Mouse (Mus musculus) CH12.LX (cell line): ENCODE results near the gene Zfp771. TPM values are rescaled to one million over a fixed set of nuclear protein-coding genes. Genes with fewer than 3 reads are reported as not detected.

Experiments used
- DNase-seq: peaks from one replicate; pipeline ENCODE4 v3.0.0-alpha.2; 2013; ENCODE audit errors: extremely low read depth
- H3K27ac ChIP-seq: 2 replicates; pipeline ENCODE4 v1.5.1; 2012; ENCODE audit warnings: low read depth, mild to moderate bottlenecking, control low read depth, moderate library complexity; ENCODE audit not compliant: insufficient read depth
- H3K27me3 ChIP-seq: replicated peaks from 2 replicates; pipeline ENCODE3; 2012; ENCODE audit warnings: inconsistent platforms
- H3K36me3 ChIP-seq, 2 experiments: replicated peaks in 1 of 2; 2 replicates each; pipeline versions ENCODE3 to v1.6.1; 2012; ENCODE audit warnings: inconsistent platforms in 1 of 2, low read length in 1 of 2, mild to moderate bottlenecking in 1 of 2, mixed read lengths in 1 of 2, moderate library complexity in 1 of 2; ENCODE audit not compliant: control insufficient read depth in 1 of 2, insufficient read depth in 1 of 2
- H3K4me1 ChIP-seq, 2 experiments: 2 replicates each; pipeline ENCODE4 v1.6.1; 2012; ENCODE audit warnings: inconsistent platforms in 1 of 2, moderate library complexity in 1 of 2; ENCODE audit not compliant: insufficient read depth in 2 of 2, control insufficient read depth in 1 of 2
- H3K4me2 ChIP-seq: 2 replicates; pipeline ENCODE4 v1.6.1; 2012; ENCODE audit warnings: low read depth, mild to moderate bottlenecking, control low read depth; ENCODE audit not compliant: poor library complexity, insufficient read depth, severe bottlenecking
- H3K4me3 ChIP-seq, 3 experiments: fragments of 150-350 bp in 1 of 3; sonication (generic) in 1 of 3; replicated peaks in 1 of 3; 2 replicates each; pipeline versions ENCODE3 to v1.5.1; 2011 to 2012; ENCODE audit warnings: low read depth in 2 of 3, low read length in 2 of 3, mild to moderate bottlenecking in 2 of 3, moderate library complexity in 2 of 3, control low read depth in 1 of 3, improper control_type of control experiment in 1 of 3, inconsistent platforms in 1 of 3, mixed read lengths in 1 of 3; ENCODE audit not compliant: poor library complexity in 1 of 3
- H3K79me2 ChIP-seq: replicated peaks from 2 replicates; pipeline ENCODE4 v1.6.1; 2012; ENCODE audit warnings: mild to moderate bottlenecking, moderate library complexity; ENCODE audit not compliant: control insufficient read depth, poor library complexity, insufficient read depth, severe bottlenecking; ENCODE audit errors: extremely low read depth
- H3K9ac ChIP-seq: 2 replicates; pipeline ENCODE4 v1.6.1; 2012; ENCODE audit warnings: low read depth, mild to moderate bottlenecking, control low read depth, moderate library complexity; ENCODE audit not compliant: insufficient read depth
- H3K9me3 ChIP-seq: replicated peaks from 2 replicates; pipeline ENCODE3; 2012; ENCODE audit warnings: low read length, inconsistent platforms, mixed read lengths
- BHLHE40 ChIP-seq: IDR thresholded peaks from 2 replicates; pipeline ENCODE4 v1.6.1; 2011; ENCODE audit warnings: mild to moderate bottlenecking, low read depth, low read length, improper control_type of control experiment
- CHD1 ChIP-seq: IDR thresholded peaks from 2 replicates; pipeline ENCODE4 v1.6.1; 2012; ENCODE audit warnings: low read depth, low read length, improper control_type of control experiment, inconsistent platforms
- CHD2 ChIP-seq: IDR thresholded peaks from 2 replicates; pipeline ENCODE4 v1.6.1; 2011; ENCODE audit warnings: low read length, improper control_type of control experiment
- CTCF ChIP-seq, 2 experiments: IDR thresholded peaks in 1 of 2; conservative IDR thresholded peaks in 1 of 2; 2 replicates each; pipeline ENCODE4 v1.5.1; 2011 to 2012; ENCODE audit warnings: low read depth in 2 of 2, low read length in 2 of 2, improper control_type of control experiment in 1 of 2, inconsistent platforms in 1 of 2, mild to moderate bottlenecking in 1 of 2, moderate library complexity in 1 of 2
- E2F4 ChIP-seq: IDR thresholded peaks from 2 replicates; pipeline ENCODE4 v1.6.1; 2011; ENCODE audit warnings: low read depth, low read length, improper control_type of control experiment; ENCODE audit not compliant: insufficient replicate concordance
- ELF1 ChIP-seq: IDR thresholded peaks from 2 replicates; pipeline ENCODE4 v1.6.1; 2014; ENCODE audit warnings: low read depth, mild to moderate bottlenecking, inconsistent platforms, low read length, improper control_type of control experiment
- EP300 ChIP-seq: IDR thresholded peaks from 2 replicates; pipeline ENCODE4 v1.6.1; 2011; ENCODE audit warnings: low read length, improper control_type of control experiment
- HCFC1 ChIP-seq: IDR thresholded peaks from 2 replicates; pipeline ENCODE4 v1.6.1; 2012; ENCODE audit warnings: low read depth, mild to moderate bottlenecking, inconsistent platforms, low read length, improper control_type of control experiment
- IRF4 ChIP-seq: IDR thresholded peaks from 2 replicates; pipeline ENCODE4 v1.6.1; 2014; ENCODE audit warnings: low read depth, mild to moderate bottlenecking, inconsistent platforms, low read length, improper control_type of control experiment
- JUN ChIP-seq: IDR thresholded peaks from 2 replicates; pipeline ENCODE4 v1.6.1; 2011; ENCODE audit warnings: low read depth, mild to moderate bottlenecking, low read length, improper control_type of control experiment, moderate library complexity; ENCODE audit not compliant: insufficient read depth
- JUND ChIP-seq: conservative IDR thresholded peaks from 2 replicates; pipeline ENCODE4 v1.6.1; 2011; ENCODE audit warnings: low read depth, low read length, improper control_type of control experiment
- MAFK ChIP-seq: IDR thresholded peaks from 2 replicates; pipeline ENCODE4 v1.6.1; 2011; ENCODE audit warnings: low read length, improper control_type of control experiment; ENCODE audit not compliant: insufficient replicate concordance
- MAX ChIP-seq: IDR thresholded peaks from 2 replicates; pipeline ENCODE4 v1.6.1; 2011; ENCODE audit warnings: low read length, improper control_type of control experiment
- MEF2A ChIP-seq: IDR thresholded peaks from 2 replicates; pipeline ENCODE4 v1.6.1; 2014; ENCODE audit warnings: low read depth, mild to moderate bottlenecking, inconsistent platforms, low read length, improper control_type of control experiment, borderline replicate concordance
- MXI1 ChIP-seq: IDR thresholded peaks from 2 replicates; pipeline ENCODE4 v1.6.1; 2011; ENCODE audit warnings: mild to moderate bottlenecking, low read depth, low read length, improper control_type of control experiment
- MYC ChIP-seq: IDR thresholded peaks from 2 replicates; pipeline ENCODE4 v1.6.1; 2011; ENCODE audit warnings: low read depth, mild to moderate bottlenecking, improper control_type of control experiment, low read length
- NELFE ChIP-seq: IDR thresholded peaks from 2 replicates; pipeline ENCODE4 v1.6.1; 2011; ENCODE audit warnings: low read depth, low read length, improper control_type of control experiment
- NRF1 ChIP-seq: IDR thresholded peaks from 2 replicates; pipeline ENCODE4 v1.6.1; 2014; ENCODE audit warnings: low read depth, mild to moderate bottlenecking, inconsistent platforms, low read length, improper control_type of control experiment, moderate library complexity
- PAX5 ChIP-seq: IDR thresholded peaks from 2 replicates; pipeline ENCODE4 v1.6.1; 2012; ENCODE audit warnings: low read length, inconsistent platforms, mixed read lengths
- POLR2A ChIP-seq: IDR thresholded peaks from 2 replicates; pipeline ENCODE4 v1.6.1; 2011; ENCODE audit warnings: low read depth, mild to moderate bottlenecking, improper control_type of control experiment, low read length
- POLR2AphosphoS2 ChIP-seq: IDR thresholded peaks from 2 replicates; pipeline ENCODE4 v1.6.1; 2011; ENCODE audit warnings: low read depth, low read length, improper control_type of control experiment
- SIN3A ChIP-seq: IDR thresholded peaks from 2 replicates; pipeline ENCODE4 v1.6.1; 2012; ENCODE audit warnings: low read length, improper control_type of control experiment, inconsistent platforms
- SMC3 ChIP-seq: IDR thresholded peaks from 2 replicates; pipeline ENCODE4 v1.6.1; 2011; ENCODE audit warnings: low read depth, low read length, improper control_type of control experiment
- TBP ChIP-seq: conservative IDR thresholded peaks from 2 replicates; pipeline ENCODE4 v1.6.1; 2011; ENCODE audit warnings: low read depth, low read length, improper control_type of control experiment
- TCF12 ChIP-seq: IDR thresholded peaks from 2 replicates; pipeline ENCODE4 v1.6.1; 2014; ENCODE audit warnings: low read depth, mild to moderate bottlenecking, inconsistent platforms, low read length, improper control_type of control experiment
- UBTF ChIP-seq: IDR thresholded peaks from 2 replicates; pipeline ENCODE4 v1.6.1; 2012; ENCODE audit warnings: low read depth, mild to moderate bottlenecking, inconsistent platforms, low read length, improper control_type of control experiment, moderate library complexity
- USF1 ChIP-seq: IDR thresholded peaks from 2 replicates; pipeline ENCODE4 v1.6.1; 2014; ENCODE audit warnings: low read depth, mild to moderate bottlenecking, inconsistent platforms, low read length, improper control_type of control experiment
- ZKSCAN1 ChIP-seq: IDR thresholded peaks from 2 replicates; pipeline ENCODE4 v1.6.1; 2012; ENCODE audit warnings: low read depth, inconsistent platforms, low read length, improper control_type of control experiment, borderline replicate concordance
- ZMIZ1 ChIP-seq: IDR thresholded peaks from 2 replicates; pipeline ENCODE4 v1.6.1; 2012; ENCODE audit warnings: low read depth, mild to moderate bottlenecking, inconsistent platforms, low read length, improper control_type of control experiment
- ZNF384 ChIP-seq: IDR thresholded peaks from 2 replicates; pipeline ENCODE4 v1.6.1; 2012; ENCODE audit warnings: low read depth, low read length, improper control_type of control experiment, inconsistent platforms
- dilution Hi-C: fragments of 300-500 bp; cut with MboI; formaldehyde crosslinking; loops from 2 replicates; pipeline ENCODE4 v1.14.3; 2020; ENCODE audit warnings: low sequenced_read_pairs; ENCODE audit not compliant: extremely low pct_unique_long_range_greater_than_20kb, extremely low pct_ligation_motif_present
- in situ Hi-C: fragments of 300-500 bp; cut with MboI; formaldehyde crosslinking; loops from 3 replicates; pipeline ENCODE4 v1.14.3; 2019; ENCODE audit warnings: low sequenced_read_pairs, low pct_ligation_motif_present, low pct_unique_long_range_greater_than_20kb, mixed read lengths
- polyA plus RNA-seq: library from polyadenylated mRNA; unstranded; fragments of >175 nt; gene quantifications from 2 replicates; pipeline ENCODE4 v1.2.1, GENCODE M21; 2012; ENCODE audit warnings: low read depth; ENCODE audit not compliant: insufficient read length
- total RNA-seq, 2 experiments: library from RNA; depleted of rRNA; stranded (reverse); fragments of 300-350 nt in 1 of 2; fragments of >200 nt in 1 of 2; gene quantifications; 2 replicates each; pipeline ENCODE4 v1.2.3; 2012 to 2014

Gene Zfp771
- total and polyA plus RNA-seq, 3 experiments = 26.5 to 35.5 (median 27.0) TPM

- peak; percentile 95 for DNase-seq
- H3K36me3 ChIP-seq = peaks cover 28 to 64% of the 10 kb centered on the region in 2 experiments
- no peaks in the 10 kb centered on the region for H3K27me3 ChIP-seq
- H3K4me2 ChIP-seq = peak overlapping the region; percentile 89
- dilution Hi-C loops = no loop called here
- in situ Hi-C loops = no loop called here
- peak overlapping the region; percentile 30 to 66 (median 54) for H3K4me3 ChIP-seq
- peaks cover 11 to 64% of the 10 kb centered on the region in 2 experiments; a peak in 3 of 4 replicates for H3K4me1 ChIP-seq
- H3K27ac ChIP-seq = peak overlapping the region; percentile 81
- TF ChIP-seq MEF2A = peak; percentile 60
- TF ChIP-seq POLR2AphosphoS2 = peak; percentile 88
- no peak for TF ChIP-seq ZNF384
- TF ChIP-seq SIN3A = 0 out of 2 replicates have a peak, but pooled peaks have one; percentile 53
- TF ChIP-seq TCF12 = peak; percentile 70; the same call in 1 of the 2 replicates
- TF ChIP-seq ELF1 = peak; percentile 93
- TF ChIP-seq CHD2 = 0 out of 2 replicates have a peak, but pooled peaks have one; percentile 11
- TF ChIP-seq JUN = no peak
- no peak for TF ChIP-seq USF1
- no peak for TF ChIP-seq PAX5
- TF ChIP-seq CTCF (conservative IDR thresholded peaks at IDR 0.05 in 1 of 2, IDR thresholded peaks at IDR 0.05 in 1 of 2; ENCODE audit: low read depth in 2 of 2, low read length in 2 of 2) = no peak
- peak; percentile 77 for TF ChIP-seq UBTF
- TF ChIP-seq MYC = peak; percentile 56; the same call in 1 of the 2 replicates
- peak; percentile 97 for TF ChIP-seq BHLHE40
- no peak for TF ChIP-seq JUND
- peak; percentile 22; the same call in 1 of the 2 replicates for TF ChIP-seq ZMIZ1
- no peak for TF ChIP-seq CHD1
- TF ChIP-seq IRF4 = 0 out of 2 replicates have a peak, but pooled peaks have one; percentile 18
- peak; percentile 77 for TF ChIP-seq POLR2A
- peak; percentile 56; the same call in 1 of the 2 replicates for TF ChIP-seq NELFE
- TF ChIP-seq MAX = peak; percentile 93
- no peak for TF ChIP-seq EP300
- TF ChIP-seq MXI1 = peak; percentile 92; the same call in 1 of the 2 replicates
- no peak for TF ChIP-seq SMC3
- no peak for TF ChIP-seq TBP
- peak; percentile 59 for TF ChIP-seq HCFC1
- no peak for TF ChIP-seq E2F4
- TF ChIP-seq NRF1 = peak; percentile 91
- TF ChIP-seq MAFK = no peak
- no peak for TF ChIP-seq ZKSCAN1
- no peaks in the 10 kb centered on the region for H3K9me3 ChIP-seq
- peaks cover 3% of the 10 kb centered on the region for H3K79me2 ChIP-seq
- peak overlapping the region; percentile 72 for H3K9ac ChIP-seq
Measured at GRCm38 (mm10) chr7:127253821-127254769, 10.0 kb downstream of the Zfp771 start.
